ENCODE assay signal across 1 mouse cellular context in the genomic region with DNA sequence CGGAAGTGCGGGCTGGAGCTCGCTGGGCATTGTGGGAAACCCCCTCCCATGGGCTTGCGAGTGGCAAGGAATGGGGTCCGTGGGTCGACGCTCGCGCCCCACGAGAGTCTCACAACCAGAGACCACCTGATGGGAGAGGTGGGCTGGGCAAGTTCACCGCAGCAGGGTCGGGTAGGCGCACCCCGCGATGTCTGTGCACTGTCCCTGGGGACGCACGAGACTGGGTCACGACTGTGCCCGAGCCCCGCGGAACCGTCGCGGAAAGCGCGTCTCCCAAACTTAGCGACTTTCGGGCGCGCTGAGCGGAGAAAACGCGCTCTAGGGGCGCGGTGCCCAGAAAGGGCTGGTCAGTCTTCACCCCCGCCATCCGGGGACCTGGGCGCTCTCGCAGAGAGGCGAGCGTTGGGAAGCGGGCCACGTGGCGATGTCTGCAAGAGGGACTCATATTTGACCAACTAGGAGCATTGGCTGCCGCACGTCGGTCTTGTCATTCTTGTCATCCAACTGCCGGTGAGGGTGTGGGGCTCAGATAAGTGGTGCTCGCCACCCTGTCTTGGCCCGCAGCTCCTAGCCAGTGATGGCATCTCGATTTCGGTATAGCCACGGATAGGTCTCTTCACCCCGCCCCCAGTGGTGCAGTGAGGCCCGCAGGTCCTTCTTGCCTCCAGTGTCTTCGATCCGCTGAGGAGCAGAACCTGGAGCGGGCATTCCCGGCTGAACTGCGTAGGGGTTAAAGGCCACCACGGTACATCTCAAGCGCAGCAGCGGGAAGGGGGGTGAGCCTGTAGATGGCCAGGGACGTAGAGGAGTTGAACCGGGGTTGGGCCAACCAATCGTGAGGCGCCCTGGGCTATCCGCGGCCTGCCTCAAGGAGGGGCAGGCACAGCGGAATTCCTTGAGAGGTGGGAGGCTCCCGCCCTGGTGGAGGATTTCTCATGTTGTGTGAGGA.
TF ChIP-seq lines count a peak whose summit lies in the region.

No protein-coding gene starts in this region.

TF ChIP-seq in CH12.LX, 34 proteins besides CTCF, POLR2A, EP300 and RAD21:
- TF ChIP-seq ELF1 (IDR thresholded peaks at IDR 0.05; ENCODE audit: low read depth, low read length) (peak; percentile 46; the same call in 1 of the 2 replicates), NELFE (IDR thresholded peaks at IDR 0.05; ENCODE audit: low read depth, low read length) (no peak), CHD1 (IDR thresholded peaks at IDR 0.05; ENCODE audit: low read depth, low read length) (no peak), ZMIZ1 (IDR thresholded peaks at IDR 0.05; ENCODE audit: low read depth, low read length) (no peak), HCFC1 (IDR thresholded peaks at IDR 0.05; ENCODE audit: low read depth, low read length) (no peak), UBTF (IDR thresholded peaks at IDR 0.05; ENCODE audit: low read depth, low read length) (no peak), POLR2AphosphoS2 (IDR thresholded peaks at IDR 0.05; ENCODE audit: low read depth, low read length) (no peak), IRF4 (IDR thresholded peaks at IDR 0.05; ENCODE audit: low read depth, low read length) (no peak), BHLHE40 (IDR thresholded peaks at IDR 0.05; ENCODE audit: low read depth, low read length) (peak; percentile 42), SMC3 (IDR thresholded peaks at IDR 0.05; ENCODE audit: low read depth, low read length) (no peak)
